Mouse (Mus musculus): ENCODE results near the gene Ficd.

The Ficd gene

DNA sequence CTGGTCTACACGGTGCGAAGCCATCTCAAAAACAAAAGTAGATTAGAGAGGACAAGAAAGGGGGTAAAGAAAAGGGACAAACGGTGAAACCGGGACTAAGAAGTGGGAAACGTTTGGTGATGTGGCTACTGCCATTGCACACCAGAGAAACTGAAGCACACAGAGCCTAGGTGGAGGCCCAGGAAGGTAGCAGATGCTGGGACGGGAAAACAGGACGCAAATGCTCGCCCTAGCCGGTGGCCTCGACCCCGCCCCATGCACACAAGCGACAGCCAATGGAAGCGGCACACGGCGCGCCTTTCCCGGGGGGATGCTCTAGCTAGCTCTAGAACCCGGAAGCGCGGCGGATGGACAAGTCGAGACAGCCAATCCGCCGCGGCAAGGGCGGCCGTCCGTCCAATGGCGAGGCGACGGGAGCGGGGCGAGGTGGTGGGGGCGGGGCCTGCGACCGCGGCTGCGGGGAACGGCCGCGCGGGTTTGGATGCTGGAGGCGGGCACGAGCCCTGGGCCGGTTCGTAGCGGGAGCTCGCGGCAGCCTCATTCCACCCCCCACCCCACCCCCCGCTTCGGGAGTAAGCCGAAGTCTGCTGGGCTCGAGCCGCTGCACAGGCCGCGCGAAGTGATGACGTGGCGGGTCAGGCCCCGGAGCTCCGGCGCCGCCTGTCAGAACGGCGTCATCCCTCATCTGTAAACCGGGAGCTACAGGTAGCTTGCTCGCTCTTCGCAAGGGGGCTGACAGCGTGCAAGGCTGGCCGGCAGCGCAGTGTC lies at the start of gene Ficd:
TSS of gene Ficd (plus strand) at position 459 of the 768 bp plus-strand sequence.
- DNase-seq (ENCODE audit: low read depth, low spot score) = peak; percentile 97

DNA sequence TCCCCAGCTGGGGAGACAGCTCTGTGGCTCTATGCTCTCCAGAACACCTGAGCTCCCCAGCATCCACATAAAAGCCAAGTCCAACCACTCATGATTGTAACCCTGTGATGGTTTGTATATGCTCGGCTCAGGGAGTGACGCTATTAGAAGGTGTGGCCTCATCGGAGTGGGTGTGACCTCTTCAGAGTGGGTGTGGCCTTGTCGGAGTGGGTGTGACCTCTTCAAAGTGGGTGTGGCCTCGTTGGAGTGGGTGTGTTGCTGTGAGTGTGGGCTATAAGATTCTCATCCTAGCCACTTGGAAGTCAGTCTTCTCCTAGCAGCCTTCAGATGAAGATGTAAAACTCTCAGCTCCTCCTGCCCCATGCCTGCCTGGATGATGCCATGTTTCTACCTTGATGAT lies 48.1 kb upstream of the Ficd start:
- DNase-seq (ENCODE audit: low read depth, low spot score) = peak; percentile 34

DNA sequence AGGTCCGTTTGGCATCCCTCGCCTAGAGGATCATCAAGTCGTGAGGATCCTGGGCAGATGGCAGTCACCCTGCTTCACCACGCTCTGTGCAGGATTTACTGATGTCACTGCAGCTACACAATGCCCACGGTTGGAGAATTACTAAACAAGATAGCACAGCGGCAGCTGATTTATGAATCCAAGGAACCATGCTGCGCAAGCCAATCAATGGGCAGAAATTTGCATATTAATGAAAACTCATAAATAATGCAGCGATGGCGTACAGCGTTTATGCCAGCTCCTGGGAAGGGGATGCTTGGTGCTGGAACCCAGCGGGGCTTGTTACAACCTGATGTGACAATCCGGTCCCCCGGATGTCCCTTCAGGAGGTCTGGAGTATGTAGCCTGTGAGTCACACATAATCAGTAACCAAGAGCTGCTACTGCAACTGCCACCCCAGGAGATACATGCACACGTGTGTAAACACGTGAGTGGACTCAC lies 45.5 kb upstream of the Ficd start:
- no peak for DNase-seq (ENCODE audit: low read depth, low spot score)

DNA sequence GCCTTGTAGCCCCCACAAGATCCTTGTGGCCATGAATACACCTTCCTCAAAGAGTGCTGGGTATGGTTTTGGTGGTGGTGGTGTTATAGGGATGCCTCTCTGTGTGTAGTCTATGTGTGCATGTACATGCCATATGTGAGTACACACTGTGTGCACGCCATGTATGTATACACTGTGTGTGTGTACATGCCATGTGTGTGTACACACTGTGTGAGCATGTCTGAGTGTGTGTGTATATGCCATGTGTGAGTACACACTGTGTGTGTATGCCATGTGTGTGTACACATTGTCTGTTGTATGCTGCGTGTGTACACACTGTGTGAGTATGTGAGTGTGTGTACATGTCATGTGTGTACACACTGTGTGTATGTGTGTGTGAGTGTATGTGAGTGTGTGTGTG lies 44.7 kb upstream of the Ficd start:
- no peak for DNase-seq (ENCODE audit: low read depth, low spot score)

DNA sequence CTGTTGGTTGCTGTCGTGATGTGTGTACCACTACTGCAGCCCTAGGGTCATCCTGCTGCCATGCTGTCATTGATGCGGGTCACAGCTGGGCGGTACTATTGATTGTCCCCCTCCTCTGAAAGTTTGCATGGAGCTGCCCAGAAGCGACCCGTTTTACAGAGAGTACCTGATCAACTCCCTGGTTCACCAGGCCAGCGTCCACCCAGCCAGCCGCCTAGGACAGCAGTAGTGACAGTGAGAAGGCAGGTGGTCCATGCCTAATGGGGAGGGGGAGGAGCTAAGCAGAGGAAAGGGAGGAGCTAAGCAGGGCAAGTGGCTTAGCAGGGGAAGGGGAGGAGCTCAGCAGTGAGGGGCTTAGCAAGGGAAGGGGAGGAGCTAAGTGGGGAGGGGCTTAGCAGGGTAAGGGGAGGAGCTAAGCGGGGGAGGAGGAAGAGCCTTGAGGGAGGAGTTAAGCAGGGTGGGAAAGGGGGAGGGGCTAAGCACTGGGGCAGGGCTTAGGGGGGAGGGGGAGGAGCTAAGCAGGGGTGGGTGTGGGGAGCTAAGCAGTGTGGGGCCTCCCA lies 42.3 kb upstream of the Ficd start:
- peak; percentile 84 for DNase-seq (ENCODE audit: low read depth, low spot score)

DNA sequence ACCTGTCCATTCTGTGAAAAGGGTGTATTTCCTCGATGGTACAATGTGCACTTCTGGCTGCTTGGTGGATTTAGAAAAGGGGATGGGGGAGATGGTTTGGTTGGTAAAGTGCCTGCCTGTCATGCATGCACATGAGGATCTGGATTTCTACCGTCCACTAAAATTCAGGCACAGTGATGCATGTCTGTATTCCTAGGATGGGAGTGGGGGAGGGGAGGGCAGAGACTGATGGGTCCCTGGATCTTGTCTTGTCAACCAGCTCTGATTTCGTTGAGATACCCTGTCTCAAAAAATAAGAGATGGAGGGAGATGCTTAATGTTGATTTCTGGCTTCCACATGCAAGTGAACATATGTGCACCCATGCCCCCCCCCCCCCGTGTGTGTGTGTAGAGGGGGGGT lies 41.6 kb upstream of the Ficd start:
- no peak for DNase-seq (ENCODE audit: low read depth, low spot score)

DNA sequence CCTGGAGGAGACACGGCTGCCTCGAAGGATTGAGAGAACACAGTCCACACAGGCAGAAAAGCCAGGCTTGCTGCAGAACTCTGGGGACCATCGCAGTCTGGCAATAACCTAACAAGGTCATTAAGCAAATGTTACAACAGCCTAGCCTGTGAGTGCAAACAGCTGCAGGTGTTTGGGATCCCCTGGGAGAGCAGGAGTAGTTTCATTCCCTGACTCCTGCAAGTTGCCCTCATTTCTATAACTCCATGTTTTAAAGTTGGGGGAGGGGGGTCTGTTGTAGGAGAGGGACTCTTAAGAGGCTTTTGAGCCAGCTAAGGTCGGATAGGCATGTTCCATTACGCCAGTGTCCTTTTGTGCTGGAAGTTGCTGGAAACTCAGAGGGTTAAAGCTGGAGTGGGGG lies 41.2 kb upstream of the Ficd start:
- DNase-seq (ENCODE audit: low read depth, low spot score) = no peak

DNA sequence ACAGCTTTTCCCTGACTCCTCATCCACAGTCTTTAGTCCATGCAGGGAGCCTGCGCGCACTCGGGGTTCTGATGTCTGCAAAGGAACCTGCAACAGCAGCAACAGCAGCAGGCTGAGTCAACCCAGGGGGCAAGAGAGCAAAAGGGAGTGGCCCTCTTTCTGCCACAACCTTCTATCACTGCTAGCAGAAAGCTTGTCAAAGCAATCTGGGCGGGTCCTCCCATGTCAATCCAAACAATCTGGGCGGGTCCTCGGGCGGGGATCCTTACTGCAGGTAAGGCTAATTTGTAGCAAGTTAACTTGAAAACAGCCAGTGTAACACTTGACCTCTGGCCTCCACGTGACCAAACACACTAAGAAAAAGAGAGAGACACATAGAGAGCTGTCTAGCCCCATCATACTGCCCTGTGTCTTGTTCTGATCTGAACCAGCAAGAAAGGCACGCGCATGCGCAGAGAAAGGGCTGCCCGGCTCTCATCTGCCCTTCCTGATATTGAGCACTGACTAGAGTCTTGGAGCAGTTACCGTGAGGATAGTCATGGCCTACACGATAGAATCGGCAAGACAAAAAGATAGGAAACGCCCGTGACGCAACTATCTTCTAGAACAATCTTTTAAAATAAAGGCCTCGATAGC lies 35.1 kb upstream of the Ficd start:
- peak; percentile 77 for DNase-seq (ENCODE audit: low read depth, low spot score)

DNA sequence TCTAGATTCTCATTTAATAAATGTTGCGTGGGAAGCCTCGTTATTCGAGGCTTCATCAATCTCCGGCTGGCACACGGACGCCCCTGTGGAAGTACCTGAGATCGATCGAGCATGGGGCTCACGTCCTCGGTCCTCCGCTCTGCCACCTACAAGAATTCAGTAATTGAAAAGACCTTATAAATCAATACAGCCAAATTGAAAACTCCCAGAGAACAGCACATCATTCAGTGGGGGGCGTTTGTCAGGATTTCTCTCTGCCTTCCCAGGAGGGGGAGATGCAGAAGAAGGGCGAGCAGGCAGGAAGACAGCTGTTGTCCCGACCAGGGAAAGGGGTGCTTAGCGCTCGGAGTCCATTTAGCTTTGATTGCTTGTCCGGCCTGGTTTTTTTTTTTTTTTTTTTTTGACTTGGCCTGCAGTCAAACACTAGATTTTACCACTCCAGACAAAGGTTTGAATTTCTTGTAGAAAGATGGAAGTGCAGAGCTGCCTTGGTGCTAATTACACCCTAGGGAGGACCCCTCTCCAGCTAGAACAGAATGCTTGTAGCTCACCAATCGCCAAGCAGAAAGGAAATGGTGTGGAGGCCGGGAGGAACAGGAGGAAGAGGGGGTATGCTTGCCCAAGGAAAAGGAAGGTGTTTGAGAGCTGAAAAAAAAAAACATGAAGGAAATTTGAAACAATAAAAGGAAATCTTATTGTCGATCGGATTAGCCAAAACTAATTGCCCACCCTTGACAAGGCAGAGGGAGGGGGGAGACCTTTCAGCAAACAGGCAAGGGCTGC lies 31.6 kb upstream of the Ficd start:
- no peak for DNase-seq (ENCODE audit: low read depth, low spot score)

DNA sequence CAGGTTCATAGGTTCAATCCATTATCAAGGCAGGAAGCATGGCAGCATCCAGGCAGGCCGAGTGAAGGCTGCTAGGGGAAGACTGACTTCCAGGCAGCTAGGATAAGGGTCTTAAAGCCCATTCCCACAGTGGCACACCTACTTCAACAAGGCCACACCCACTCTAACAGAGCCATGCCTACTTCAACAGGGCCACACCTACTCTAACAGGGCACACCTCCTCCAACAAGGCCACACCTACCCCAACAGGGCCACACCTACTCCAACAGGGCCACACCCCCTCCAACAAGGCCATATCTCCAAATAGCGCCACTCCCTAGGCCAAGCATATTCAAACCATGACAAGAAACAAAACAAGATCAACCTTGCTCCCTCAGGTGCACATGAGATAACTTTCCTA lies 22.7 kb upstream of the Ficd start:
- peak; percentile 82 for DNase-seq (ENCODE audit: low read depth, low spot score)

DNA sequence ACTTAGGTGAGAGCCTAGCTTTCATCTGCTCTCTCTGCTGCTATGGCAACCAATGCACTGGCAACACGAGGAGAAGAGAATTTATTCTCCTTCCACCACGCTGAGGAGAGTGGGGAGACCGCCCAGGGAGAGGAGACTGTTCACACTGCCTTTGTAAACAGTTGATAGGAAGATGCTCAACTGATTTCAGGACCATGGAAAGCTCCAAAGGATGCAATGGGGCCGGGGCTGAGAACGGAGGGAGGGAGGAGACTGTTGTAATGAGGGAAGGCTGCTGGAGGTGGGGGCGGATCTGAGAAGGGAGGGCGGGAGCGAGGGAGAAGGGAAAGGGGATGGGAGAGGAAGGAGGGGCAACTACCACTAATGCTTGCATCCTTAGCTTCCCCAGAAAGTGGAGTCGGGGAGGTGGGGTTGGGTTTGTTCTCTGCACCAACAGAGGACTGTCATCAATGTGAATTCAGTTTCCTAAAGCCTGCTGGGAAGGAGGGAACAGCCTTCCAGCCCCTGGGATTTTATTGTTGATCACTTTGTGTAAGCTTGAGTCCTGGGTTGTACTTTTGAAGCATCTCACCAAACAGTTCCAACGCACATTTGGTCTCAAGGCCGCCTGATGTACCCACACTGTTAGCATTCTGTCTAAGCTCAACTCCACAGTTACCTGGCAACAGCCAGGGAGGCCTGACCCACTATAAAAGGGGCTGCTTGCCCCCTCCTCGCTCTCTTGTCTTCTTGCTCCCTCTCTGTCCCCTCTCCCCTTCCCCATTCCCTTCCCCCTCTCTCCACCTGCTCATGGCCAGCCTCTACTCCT lies 18.8 kb upstream of the Ficd start:
- DNase-seq (ENCODE audit: low read depth, low spot score) = peak; percentile 93

DNA sequence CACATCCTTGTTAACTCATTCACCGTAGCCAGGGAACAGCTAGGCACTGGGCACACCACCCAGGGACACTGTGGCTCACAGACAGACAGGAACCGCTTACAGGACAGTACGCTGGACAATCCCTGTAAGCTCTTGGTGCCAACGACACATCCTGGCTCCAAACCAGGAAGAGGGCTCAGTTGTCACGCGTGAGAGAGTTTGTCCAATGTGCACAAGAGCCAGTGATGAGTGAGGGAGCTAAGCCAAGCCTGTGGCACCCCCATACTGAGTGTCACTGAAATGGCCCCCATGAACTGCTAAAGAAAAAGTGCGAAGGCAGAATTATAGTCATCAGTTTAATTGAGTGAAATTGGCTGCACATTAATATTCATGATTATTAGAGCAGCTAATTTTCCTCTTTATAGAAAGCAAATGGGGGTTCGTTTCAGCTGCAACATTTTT lies 16.4 kb upstream of the Ficd start:
- no peak for DNase-seq (ENCODE audit: low read depth, low spot score)

DNA sequence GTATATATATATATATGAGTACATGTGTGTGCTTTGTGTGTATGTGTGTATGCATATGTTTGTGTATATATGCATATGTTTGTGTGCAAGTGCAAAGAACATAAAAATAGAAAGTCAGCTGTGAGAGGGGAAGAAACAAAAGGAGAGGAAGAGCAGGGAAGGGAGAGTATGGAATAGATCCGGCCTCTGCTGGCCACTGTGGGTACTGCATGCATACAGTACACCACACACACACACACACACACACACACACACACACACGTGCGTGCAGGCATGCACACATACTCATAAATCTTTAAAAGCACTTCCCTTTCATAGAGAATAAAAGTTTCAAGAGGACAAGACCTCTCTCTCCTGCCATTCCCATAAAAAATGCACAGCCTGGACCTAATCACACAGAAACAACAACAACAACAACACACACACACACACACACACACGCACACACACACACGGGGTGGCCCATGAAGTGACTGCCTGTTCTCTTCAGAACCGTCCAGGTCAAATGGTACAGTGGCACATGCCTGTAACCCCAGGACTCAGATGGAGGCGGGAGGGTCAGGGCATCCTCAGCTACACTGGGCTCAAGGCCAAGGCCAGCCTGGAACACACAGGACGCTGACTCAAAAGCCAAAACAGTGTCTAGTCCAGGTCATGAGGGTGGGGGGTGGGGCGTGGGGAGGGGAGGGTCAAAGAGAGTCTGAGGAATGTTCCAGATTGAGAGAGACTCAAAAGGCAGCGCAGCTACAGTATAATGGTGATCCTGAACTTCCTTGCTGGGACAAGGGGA lies 13.2 kb upstream of the Ficd start:
- DNase-seq (ENCODE audit: low read depth, low spot score) = no peak

DNA sequence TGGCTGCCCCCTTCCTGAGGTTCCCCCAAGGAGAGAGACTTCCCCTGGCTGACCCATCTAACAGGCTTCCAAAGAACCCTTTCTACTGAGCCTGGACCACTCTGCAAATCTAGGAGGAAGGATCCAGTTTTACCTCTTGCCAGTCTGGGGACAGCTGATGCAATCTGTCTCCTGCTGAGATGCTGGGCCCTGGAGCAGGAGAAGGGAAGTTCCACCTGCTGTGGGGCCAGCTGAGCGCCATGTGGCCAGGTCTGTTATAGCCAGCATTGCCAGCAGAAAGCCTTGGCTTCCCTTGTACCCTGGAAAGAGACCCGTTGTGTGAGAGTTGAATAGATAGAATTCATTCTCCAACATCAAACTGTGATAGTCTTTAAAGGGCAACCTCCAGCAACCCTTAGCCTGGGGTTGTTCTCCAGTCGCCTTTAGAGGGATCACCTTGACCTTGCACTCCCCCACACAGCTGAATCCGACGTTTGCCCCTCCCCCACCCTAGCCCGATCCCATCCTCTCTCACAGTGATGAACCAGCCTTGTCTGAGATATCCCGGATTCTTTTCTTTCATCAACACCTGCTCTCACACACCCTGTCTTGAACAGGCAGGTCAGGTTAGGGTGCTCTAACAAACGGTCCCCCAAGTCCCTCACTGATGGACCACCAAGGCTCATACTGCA lies 11.9 kb upstream of the Ficd start:
- peak; percentile 67 for DNase-seq (ENCODE audit: low read depth, low spot score)

DNA sequence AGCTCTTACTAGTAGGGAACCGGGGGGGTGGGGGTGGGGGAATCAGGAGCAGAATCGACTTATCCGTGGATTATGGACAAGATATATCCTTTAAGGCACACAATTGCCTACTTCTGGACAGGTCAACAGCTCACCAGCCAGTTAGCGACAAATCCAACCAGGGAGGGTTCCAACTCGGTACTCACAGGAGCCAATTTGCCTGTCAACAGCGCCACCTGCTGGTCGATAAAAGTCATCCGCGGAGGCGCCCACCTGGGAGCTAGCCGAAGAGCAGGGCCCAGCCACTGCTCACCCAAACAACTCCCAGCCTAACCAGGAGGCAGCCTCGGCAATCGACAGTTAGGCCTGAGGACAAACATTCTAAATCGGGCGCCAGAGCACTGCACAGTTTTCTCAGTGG lies 11.2 kb upstream of the Ficd start, which contains the start of gene 1700069L16Rik:
TSS of gene 1700069L16Rik (minus strand) at position 327 of the 400 bp plus-strand sequence.
- peak; percentile 91 for DNase-seq (ENCODE audit: low read depth, low spot score)

DNA sequence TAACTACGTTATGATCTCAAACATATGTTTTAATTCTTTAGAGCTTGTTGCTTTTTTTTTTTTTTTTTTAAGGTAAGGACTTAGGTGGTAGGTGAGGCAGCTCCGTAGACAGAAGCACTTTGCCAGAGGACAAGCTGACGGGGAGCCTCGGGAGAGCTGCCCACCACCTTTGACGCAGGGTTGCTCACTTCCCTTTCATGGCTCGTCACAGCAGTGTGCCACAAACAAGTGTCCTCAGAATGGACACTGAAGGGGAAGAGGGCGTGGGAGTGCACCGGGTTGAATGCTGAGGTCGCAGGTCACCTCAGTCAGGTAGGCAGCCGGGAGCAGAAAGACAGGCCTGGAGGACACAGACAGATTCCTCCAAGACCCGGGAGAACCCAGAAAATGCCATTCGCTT lies 10.2 kb upstream of the Ficd start:
- DNase-seq (ENCODE audit: low read depth, low spot score) = no peak

DNA sequence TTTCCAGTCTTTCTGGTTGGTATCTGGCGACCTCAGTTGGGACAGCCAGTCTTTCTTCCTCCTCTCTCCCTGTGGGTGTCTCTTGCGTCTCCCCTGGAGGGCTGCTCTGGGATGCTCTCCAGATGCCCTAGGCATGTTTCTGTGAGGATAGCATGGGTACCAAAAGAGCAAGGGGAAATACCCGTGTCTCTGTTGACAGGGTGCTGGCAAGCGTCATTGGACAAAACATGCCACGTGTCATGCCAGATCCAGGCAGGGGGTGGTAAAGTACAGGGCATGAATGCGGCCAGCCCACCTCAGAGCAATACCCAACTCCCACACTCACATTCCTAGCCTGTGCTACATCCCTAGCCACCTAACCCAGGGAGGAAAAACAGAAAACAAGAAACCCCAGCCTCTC lies 9.0 kb upstream of the Ficd start:
- no peak for DNase-seq (ENCODE audit: low read depth, low spot score)

DNA sequence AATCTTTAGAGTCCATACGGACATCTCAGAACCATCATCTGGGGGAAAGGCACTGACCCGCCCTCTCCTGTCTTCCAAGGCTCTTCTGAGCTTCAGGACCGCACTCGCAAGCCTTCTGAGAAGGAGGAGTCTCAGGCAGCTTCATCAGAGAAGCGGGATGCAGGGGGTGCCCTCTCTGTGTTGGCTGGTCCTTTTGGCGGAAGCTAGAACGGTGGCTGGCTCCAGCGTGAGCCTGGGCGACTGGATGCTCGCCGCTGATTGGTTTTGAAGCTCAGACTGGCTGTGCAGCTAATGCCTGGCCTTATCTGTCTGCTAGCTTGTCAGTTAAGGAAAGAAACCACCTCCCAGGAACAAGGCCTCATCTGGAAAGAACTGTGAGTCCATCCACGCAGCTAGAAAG lies 8.4 kb upstream of the Ficd start:
- no peak for DNase-seq (ENCODE audit: low read depth, low spot score)

DNA sequence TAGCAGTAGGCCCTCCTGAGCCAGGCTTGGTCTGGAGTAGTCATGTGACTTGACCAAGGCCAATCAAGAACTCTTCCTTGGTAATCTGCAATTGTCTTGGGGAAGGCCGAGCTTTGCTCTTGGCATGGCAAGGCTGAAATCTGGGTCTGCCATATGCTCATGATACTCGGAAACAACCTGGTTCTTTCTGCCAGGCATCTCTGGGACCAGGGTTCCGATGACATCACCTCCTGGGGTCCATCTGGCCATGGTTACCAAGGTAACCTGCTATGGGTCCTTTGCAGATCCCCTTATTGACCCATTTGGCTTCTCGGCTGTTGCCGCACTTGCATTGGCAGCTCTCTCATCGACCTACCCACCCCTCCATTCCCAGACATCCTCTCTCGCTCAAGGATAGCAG lies 7.6 kb upstream of the Ficd start:
- DNase-seq (ENCODE audit: low read depth, low spot score) = no peak

DNA sequence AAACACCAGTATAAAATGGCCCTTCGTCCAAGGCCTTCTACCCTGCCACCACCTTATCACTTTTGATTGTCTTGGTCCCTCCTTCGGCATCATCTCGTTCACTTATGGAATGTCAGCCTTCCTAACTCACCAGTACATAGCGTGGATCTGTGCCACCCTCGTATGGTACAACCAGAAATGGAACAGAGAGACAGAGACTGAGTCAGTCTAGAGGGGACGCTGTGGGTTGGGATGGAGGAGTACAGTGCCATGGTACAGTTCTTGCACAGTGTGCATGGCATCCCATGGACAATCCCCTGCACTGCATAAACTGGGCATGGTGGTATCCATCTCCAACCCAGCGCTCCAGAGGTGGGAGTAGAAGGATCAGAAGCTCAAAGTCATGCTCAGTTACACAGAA lies 6.9 kb upstream of the Ficd start:
- no peak for DNase-seq (ENCODE audit: low read depth, low spot score)

Data from ES-CJ7 (cell line).